Mouse (Mus musculus) hindbrain, embryonic 12.5 days (tissue): ENCODE data around the gene Ctsd. TPM values are rescaled to one million over a fixed set of nuclear protein-coding genes. Genes with fewer than 3 reads are reported as not detected.

Experiments used
- ATAC-seq: fragments of 200-750 bp; cut with Nextera tagmentation; 2 replicates; pipeline ENCODE4 v1.8.0; 2017; ENCODE audit warnings: moderate TSS enrichment; ENCODE audit not compliant: low FRiP score
- H3K27ac ChIP-seq: fragments of 300-500 bp; sonication (generic); 2 replicates; pipeline ENCODE4 v1.5.1; 2016; ENCODE audit warnings: mild to moderate bottlenecking
- H3K27me3 ChIP-seq: fragments of 300-500 bp; sonication (generic); 2 replicates; pipeline ENCODE4 v1.6.1; 2016; ENCODE audit warnings: mild to moderate bottlenecking
- H3K36me3 ChIP-seq: fragments of 300-500 bp; sonication (generic); 2 replicates; pipeline ENCODE4 v1.6.1; 2016; ENCODE audit warnings: mild to moderate bottlenecking
- H3K4me1 ChIP-seq: fragments of 300-500 bp; sonication (generic); 2 replicates; pipeline ENCODE4 v1.6.1; 2016
- H3K4me2 ChIP-seq: fragments of 300-500 bp; sonication (generic); replicated peaks from 2 replicates; pipeline ENCODE4 v1.6.1; 2016; ENCODE audit warnings: mild to moderate bottlenecking
- H3K4me3 ChIP-seq: fragments of 300-500 bp; sonication (generic); 2 replicates; pipeline ENCODE4 v1.5.1; 2016; ENCODE audit warnings: mild to moderate bottlenecking
- H3K9ac ChIP-seq: fragments of 300-500 bp; sonication (generic); 2 replicates; pipeline ENCODE4 v1.6.1; 2016; ENCODE audit warnings: mild to moderate bottlenecking, moderate library complexity
- H3K9me3 ChIP-seq: fragments of 300-500 bp; sonication (generic); replicated peaks from 2 replicates; pipeline ENCODE4 v1.6.1; 2016; ENCODE audit warnings: mild to moderate bottlenecking
- WGBS: fragments of 180-500 bp; shearing (Covaris S2); methylation state at CpG from one replicate; pipeline ENCODE4 v1.1.7; 2016; 5-methylcytosine and 5-hydroxymethylcytosine counted together
- polyA plus RNA-seq: library from polyadenylated mRNA; unstranded; fragments of >200 nt; fragmentation: Nextera tagmentation; extraction: Ambion mirVana; gene quantifications from 2 replicates; pipeline ENCODE4 v1.2.1, GENCODE M21; 2016

Gene Ctsd
- polyA plus RNA-seq, 1 experiment from 2014 or later = 215 TPM

- H3K4me1 ChIP-seq = no peaks in the 10 kb centered on the region
- H3K27ac ChIP-seq = no peak overlapping the region
- no peak overlapping the region for H3K9ac ChIP-seq
- H3K4me3 ChIP-seq = no peak overlapping the region
- H3K36me3 ChIP-seq = no peaks in the 10 kb centered on the region
- no peak for ATAC-seq
- no peak overlapping the region for H3K4me2 ChIP-seq
- H3K9me3 ChIP-seq = no peaks in the 10 kb centered on the region
- H3K27me3 ChIP-seq = no peaks in the 10 kb centered on the region
- 91% methylated on average over 1 of the region's 1 CpGs for whole genome bisulfite sequencing
Observed at GRCm38 (mm10) chr7:142396611-142397010, 8.8 kb upstream of the Ctsd start.

GRCm38 (mm10) chr7:142395472-142395871 is 7.6 kb upstream of the Ctsd start:
- no peaks in the 10 kb centered on the region for H3K4me1 ChIP-seq
- no peaks in the 10 kb centered on the region for H3K36me3 ChIP-seq
- H3K27ac ChIP-seq = no peak overlapping the region
- ATAC-seq = no peak
- H3K27me3 ChIP-seq = 0 out of 2 replicates have a peak, but pooled peaks cover 4% of the 10 kb centered on the region
- H3K9me3 ChIP-seq = no peaks in the 10 kb centered on the region
- no peak overlapping the region for H3K4me2 ChIP-seq
- H3K9ac ChIP-seq = no peak overlapping the region
- 84% methylated on average over 4 of the region's 4 CpGs for WGBS
- no peak overlapping the region for H3K4me3 ChIP-seq

- Histone ChIP-seq H3K4me3 (no peak overlapping the region), H3K27ac (no peak overlapping the region), H3K27me3 (0 out of 2 replicates have a peak, but pooled peaks cover 6% of the 10 kb centered on the region), H3K9ac (no peak overlapping the region), H3K36me3 (no peaks in the 10 kb centered on the region), H3K4me2 (no peak overlapping the region), H3K9me3 (no peaks in the 10 kb centered on the region), H3K4me1 (no peaks in the 10 kb centered on the region)
- WGBS = 70% methylated on average over 6 of the region's 6 CpGs
- ATAC-seq = no peak
Observed at GRCm38 (mm10) chr7:142394261-142395190, 6.7 kb upstream of the Ctsd start.

DNA sequence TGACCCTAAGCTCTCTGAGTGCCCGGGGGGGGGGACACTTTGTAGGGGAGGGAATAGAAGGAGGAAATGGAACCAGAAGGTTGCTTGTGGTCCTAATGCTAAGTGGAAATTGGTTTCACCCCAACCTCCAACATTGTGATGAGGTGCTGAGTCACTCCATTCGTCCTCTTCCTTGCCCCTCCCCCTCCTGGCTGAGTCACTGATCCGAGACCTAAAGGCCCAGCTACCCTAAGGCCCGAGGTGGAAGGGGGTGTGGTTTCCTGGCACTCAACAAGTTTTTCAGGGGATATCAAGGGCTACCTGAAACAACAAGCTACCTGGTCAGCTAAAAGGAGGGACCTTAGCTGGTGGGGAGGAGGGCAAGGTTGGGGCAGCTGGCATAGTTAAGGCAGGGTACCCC is 5.4 kb upstream of the Ctsd start:
- WGBS = 30% methylated on average over 4 of the region's 4 CpGs
- no peaks in the 10 kb centered on the region for H3K9me3 ChIP-seq
- H3K27ac ChIP-seq = no peak overlapping the region
- H3K4me3 ChIP-seq = no peak overlapping the region
- no peaks in the 10 kb centered on the region for H3K36me3 ChIP-seq
- ATAC-seq = no peak
- no peak overlapping the region for H3K4me2 ChIP-seq
- no peak overlapping the region for H3K9ac ChIP-seq
- H3K4me1 ChIP-seq = no peaks in the 10 kb centered on the region
- 0 out of 2 replicates have a peak, but pooled peaks cover 6% of the 10 kb centered on the region for H3K27me3 ChIP-seq

DNA sequence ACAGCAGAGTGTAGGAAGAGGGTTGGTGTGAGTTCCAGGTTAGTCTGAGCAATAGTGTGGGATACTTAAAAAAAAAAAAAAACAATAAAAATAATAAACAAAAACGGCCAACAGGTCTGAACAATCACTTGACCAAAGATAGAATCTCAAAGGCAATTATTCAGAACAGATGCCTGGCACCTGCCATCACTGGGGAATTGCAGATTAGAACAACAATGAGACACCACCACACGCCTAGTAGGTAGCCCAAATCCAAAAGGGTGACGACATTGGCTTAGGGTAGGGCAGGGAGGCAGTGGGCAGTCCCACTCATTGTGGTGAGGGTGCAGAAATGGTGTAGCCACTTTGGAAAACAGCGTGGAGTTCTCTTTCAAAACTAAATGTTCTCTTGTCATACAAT is 3.8 kb upstream of the Ctsd start:
- no peak overlapping the region for H3K9ac ChIP-seq
- ATAC-seq = no peak
- H3K27ac ChIP-seq = no peak overlapping the region
- H3K4me3 ChIP-seq = no peak overlapping the region
- H3K4me2 ChIP-seq = no peak overlapping the region
- no peaks in the 10 kb centered on the region for H3K9me3 ChIP-seq
- 0 out of 2 replicates have a peak, but pooled peaks cover 6% of the 10 kb centered on the region for H3K27me3 ChIP-seq
- H3K36me3 ChIP-seq = no peaks in the 10 kb centered on the region
- peaks cover 7% of the 10 kb centered on the region for H3K4me1 ChIP-seq
- 68% methylated on average over 4 of the region's 4 CpGs for WGBS

- WGBS = 89% methylated on average over 3 of the region's 3 CpGs
- no peak for ATAC-seq
Observed at GRCm38 (mm10) chr7:142391108-142391507, 3.3 kb upstream of the Ctsd start.

GRCm38 (mm10) chr7:142389961-142390650 is 2.3 kb upstream of the Ctsd start:
- Histone ChIP-seq H3K27ac (no peak overlapping the region), H3K4me2 (no peak overlapping the region), H3K27me3 (0 out of 2 replicates have a peak, but pooled peaks cover 6% of the 10 kb centered on the region), H3K36me3 (peaks cover 4% of the 10 kb centered on the region; the same call in 1 of the 2 replicates), H3K4me1 (peaks cover 18% of the 10 kb centered on the region), H3K9ac (no peak overlapping the region), H3K4me3 (no peak overlapping the region), H3K9me3 (no peaks in the 10 kb centered on the region)
- WGBS = 87% methylated on average over 3 of the region's 3 CpGs
- ATAC-seq = no peak

More at GRCm38 (mm10) chr7:142391108-142391507, 3.3 kb upstream of the Ctsd start:
- peaks cover 12% of the 10 kb centered on the region for H3K4me1 ChIP-seq
- 0 out of 2 replicates have a peak, but pooled peaks cover 6% of the 10 kb centered on the region for H3K27me3 ChIP-seq
- no peak overlapping the region for H3K9ac ChIP-seq
- H3K27ac ChIP-seq = no peak overlapping the region
- no peak overlapping the region for H3K4me2 ChIP-seq
- no peaks in the 10 kb centered on the region for H3K36me3 ChIP-seq
- H3K4me3 ChIP-seq = no peak overlapping the region
- H3K9me3 ChIP-seq = no peaks in the 10 kb centered on the region

- H3K36me3 ChIP-seq = peaks cover 18% of the 10 kb centered on the region; the same call in 1 of the 2 replicates
- H3K4me1 ChIP-seq = peaks cover 18% of the 10 kb centered on the region
- H3K4me2 ChIP-seq = no peak overlapping the region
- WGBS = 91% methylated on average over 2 of the region's 2 CpGs
- no peak overlapping the region for H3K27ac ChIP-seq
- ATAC-seq = no peak
- H3K4me3 ChIP-seq = no peak overlapping the region
- H3K27me3 ChIP-seq = 0 out of 2 replicates have a peak, but pooled peaks cover 6% of the 10 kb centered on the region
- no peaks in the 10 kb centered on the region for H3K9me3 ChIP-seq
- no peak overlapping the region for H3K9ac ChIP-seq
Observed at GRCm38 (mm10) chr7:142388740-142389139, 902 bp upstream of the Ctsd start.

DNA sequence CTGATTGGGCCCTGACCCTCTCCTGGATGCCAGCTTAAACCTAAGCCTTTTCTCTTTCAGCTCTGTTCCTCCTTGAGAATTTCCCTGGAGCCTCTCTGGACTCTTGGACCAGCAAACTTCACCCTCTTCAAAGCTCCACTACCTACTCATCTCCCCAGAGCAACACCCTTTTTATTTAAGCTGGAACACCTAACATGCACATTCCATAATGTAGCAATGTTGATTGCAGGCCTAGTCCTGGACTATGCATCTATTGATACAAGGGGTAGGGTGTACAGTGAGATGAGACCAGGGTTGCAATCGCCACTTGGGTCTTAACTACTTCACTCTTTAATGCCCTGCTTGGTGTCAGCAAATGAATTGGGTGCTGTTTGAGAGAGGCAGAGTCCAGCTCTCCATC is 360 bp upstream of the Ctsd start:
- peaks cover 18% of the 10 kb centered on the region for H3K4me1 ChIP-seq
- 0 out of 2 replicates have a peak, but pooled peaks cover 6% of the 10 kb centered on the region for H3K27me3 ChIP-seq
- H3K9me3 ChIP-seq = no peaks in the 10 kb centered on the region
- peak overlapping the region; percentile 86 for H3K4me3 ChIP-seq
- no peak; the same call in 1 of the 2 replicates for ATAC-seq
- H3K27ac ChIP-seq = no peak overlapping the region
- H3K4me2 ChIP-seq = peak overlapping the region; percentile 95
- H3K36me3 ChIP-seq = peaks cover 23% of the 10 kb centered on the region
- WGBS = 100% methylated on average over 1 of the region's 1 CpGs
- no peak overlapping the region for H3K9ac ChIP-seq

- Histone ChIP-seq H3K36me3 (peaks cover 38% of the 10 kb centered on the region), H3K9me3 (no peaks in the 10 kb centered on the region), H3K27ac (no peak overlapping the region), H3K27me3 (0 out of 2 replicates have a peak, but pooled peaks cover 6% of the 10 kb centered on the region), H3K4me2 (peak overlapping the region; percentile 95), H3K4me3 (peak overlapping the region; percentile 86), H3K4me1 (peaks cover 18% of the 10 kb centered on the region), H3K9ac (peak overlapping the region; percentile 89)
- ATAC-seq = no peak
- WGBS = 63% methylated on average over 6 of the region's 6 CpGs
Observed at GRCm38 (mm10) chr7:142386621-142387201, 1.1 kb downstream of the Ctsd start.

GRCm38 (mm10) chr7:142385742-142386403 is 2.0 kb downstream of the Ctsd start:
- Histone ChIP-seq H3K4me2 (peak overlapping the region; percentile 95), H3K27ac (no peak overlapping the region), H3K36me3 (peaks cover 47% of the 10 kb centered on the region), H3K4me1 (peaks cover 18% of the 10 kb centered on the region), H3K9me3 (no peaks in the 10 kb centered on the region), H3K4me3 (no peak overlapping the region), H3K27me3 (0 out of 2 replicates have a peak, but pooled peaks cover 3% of the 10 kb centered on the region), H3K9ac (peak overlapping the region; percentile 89)
- 93% methylated on average over 3 of the region's 3 CpGs for WGBS
- no peak for ATAC-seq
